Mouse (Mus musculus) liver, postnatal 0 days (tissue): ENCODE measurements around the gene Pde4b.

Experiments used
- CTCF ChIP-seq: sonication (generic); IDR thresholded peaks from 2 replicates; pipeline ENCODE4 v1.5.1; 2016; ENCODE audit warnings: antibody characterized with exemption, low read depth
- EP300 ChIP-seq: IDR thresholded peaks from 2 replicates; pipeline ENCODE4 v1.6.1; 2016; ENCODE audit warnings: antibody characterized with exemption, low read depth, mild to moderate bottlenecking

DNA sequence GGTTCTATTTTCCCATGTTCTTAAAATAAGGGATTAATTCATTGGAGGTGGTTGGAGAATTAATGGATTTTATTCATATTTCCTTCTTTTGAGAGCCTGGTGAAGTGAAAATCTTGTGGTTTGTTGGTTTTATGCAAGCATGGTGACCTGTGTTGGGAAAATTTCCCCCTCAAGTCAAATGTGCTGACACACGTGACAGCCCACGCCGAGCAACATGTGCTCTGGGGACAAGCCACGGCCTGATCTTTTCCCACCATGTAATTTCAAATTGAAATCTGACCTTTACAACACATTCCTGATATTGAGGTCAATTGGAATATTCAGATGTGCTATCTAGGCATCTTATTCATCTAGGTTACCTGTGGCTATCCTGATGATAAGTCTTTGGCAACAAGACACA is 443.5 kb downstream of the Pde4b start:
- TF ChIP-seq CTCF (no peak), EP300 (no peak)
